Mouse (Mus musculus) CH12.LX (cell line): ENCODE data around the gene Ltb. TPM values are rescaled to one million over a fixed set of nuclear protein-coding genes. Genes with fewer than 3 reads are reported as not detected.

Source experiments
- DNase-seq: peaks from one replicate; pipeline ENCODE4 v3.0.0-alpha.2; 2013; ENCODE audit errors: extremely low read depth
- H3K27ac ChIP-seq: 2 replicates; pipeline ENCODE4 v1.5.1; 2012; ENCODE audit warnings: low read depth, mild to moderate bottlenecking, control low read depth, moderate library complexity; ENCODE audit not compliant: insufficient read depth
- H3K27me3 ChIP-seq: replicated peaks from 2 replicates; pipeline ENCODE3; 2012; ENCODE audit warnings: inconsistent platforms
- H3K36me3 ChIP-seq, 2 experiments: replicated peaks in 1 of 2; 2 replicates each; pipeline versions ENCODE3 to v1.6.1; 2012; ENCODE audit warnings: inconsistent platforms in 1 of 2, low read length in 1 of 2, mild to moderate bottlenecking in 1 of 2, mixed read lengths in 1 of 2, moderate library complexity in 1 of 2; ENCODE audit not compliant: control insufficient read depth in 1 of 2, insufficient read depth in 1 of 2
- H3K4me1 ChIP-seq, 2 experiments: 2 replicates each; pipeline ENCODE4 v1.6.1; 2012; ENCODE audit warnings: inconsistent platforms in 1 of 2, moderate library complexity in 1 of 2; ENCODE audit not compliant: insufficient read depth in 2 of 2, control insufficient read depth in 1 of 2
- H3K4me2 ChIP-seq: 2 replicates; pipeline ENCODE4 v1.6.1; 2012; ENCODE audit warnings: low read depth, mild to moderate bottlenecking, control low read depth; ENCODE audit not compliant: poor library complexity, insufficient read depth, severe bottlenecking
- H3K4me3 ChIP-seq, 3 experiments: fragments of 150-350 bp in 1 of 3; sonication (generic) in 1 of 3; replicated peaks in 1 of 3; 2 replicates each; pipeline versions ENCODE3 to v1.5.1; 2011 to 2012; ENCODE audit warnings: low read depth in 2 of 3, low read length in 2 of 3, mild to moderate bottlenecking in 2 of 3, moderate library complexity in 2 of 3, control low read depth in 1 of 3, improper control_type of control experiment in 1 of 3, inconsistent platforms in 1 of 3, mixed read lengths in 1 of 3; ENCODE audit not compliant: poor library complexity in 1 of 3
- H3K79me2 ChIP-seq: replicated peaks from 2 replicates; pipeline ENCODE4 v1.6.1; 2012; ENCODE audit warnings: mild to moderate bottlenecking, moderate library complexity; ENCODE audit not compliant: control insufficient read depth, poor library complexity, insufficient read depth, severe bottlenecking; ENCODE audit errors: extremely low read depth
- H3K9ac ChIP-seq: 2 replicates; pipeline ENCODE4 v1.6.1; 2012; ENCODE audit warnings: low read depth, mild to moderate bottlenecking, control low read depth, moderate library complexity; ENCODE audit not compliant: insufficient read depth
- H3K9me3 ChIP-seq: replicated peaks from 2 replicates; pipeline ENCODE3; 2012; ENCODE audit warnings: low read length, inconsistent platforms, mixed read lengths
- CHD2 ChIP-seq: IDR thresholded peaks from 2 replicates; pipeline ENCODE4 v1.6.1; 2011; ENCODE audit warnings: low read length, improper control_type of control experiment
- CTCF ChIP-seq, 2 experiments: IDR thresholded peaks in 1 of 2; conservative IDR thresholded peaks in 1 of 2; 2 replicates each; pipeline ENCODE4 v1.5.1; 2011 to 2012; ENCODE audit warnings: low read depth in 2 of 2, low read length in 2 of 2, improper control_type of control experiment in 1 of 2, inconsistent platforms in 1 of 2, mild to moderate bottlenecking in 1 of 2, moderate library complexity in 1 of 2
- E2F4 ChIP-seq: IDR thresholded peaks from 2 replicates; pipeline ENCODE4 v1.6.1; 2011; ENCODE audit warnings: low read depth, low read length, improper control_type of control experiment; ENCODE audit not compliant: insufficient replicate concordance
- EP300 ChIP-seq: IDR thresholded peaks from 2 replicates; pipeline ENCODE4 v1.6.1; 2011; ENCODE audit warnings: low read length, improper control_type of control experiment
- ETS1 ChIP-seq: conservative IDR thresholded peaks from 2 replicates; pipeline ENCODE4 v1.6.1; 2012; ENCODE audit warnings: low read depth, mild to moderate bottlenecking, inconsistent platforms, low read length, improper control_type of control experiment, moderate library complexity
- GABPA ChIP-seq: IDR thresholded peaks from 2 replicates; pipeline ENCODE4 v1.6.1; 2012; ENCODE audit warnings: low read depth, low read length, improper control_type of control experiment, inconsistent platforms; ENCODE audit not compliant: insufficient replicate concordance
- HCFC1 ChIP-seq: IDR thresholded peaks from 2 replicates; pipeline ENCODE4 v1.6.1; 2012; ENCODE audit warnings: low read depth, mild to moderate bottlenecking, inconsistent platforms, low read length, improper control_type of control experiment
- JUN ChIP-seq: IDR thresholded peaks from 2 replicates; pipeline ENCODE4 v1.6.1; 2011; ENCODE audit warnings: low read depth, mild to moderate bottlenecking, low read length, improper control_type of control experiment, moderate library complexity; ENCODE audit not compliant: insufficient read depth
- JUND ChIP-seq: conservative IDR thresholded peaks from 2 replicates; pipeline ENCODE4 v1.6.1; 2011; ENCODE audit warnings: low read depth, low read length, improper control_type of control experiment
- KAT2A ChIP-seq: IDR thresholded peaks from 2 replicates; pipeline ENCODE4 v1.6.1; 2012; ENCODE audit warnings: low read length, improper control_type of control experiment, inconsistent platforms; ENCODE audit not compliant: insufficient replicate concordance
- MAFK ChIP-seq: IDR thresholded peaks from 2 replicates; pipeline ENCODE4 v1.6.1; 2011; ENCODE audit warnings: low read length, improper control_type of control experiment; ENCODE audit not compliant: insufficient replicate concordance
- MAX ChIP-seq: IDR thresholded peaks from 2 replicates; pipeline ENCODE4 v1.6.1; 2011; ENCODE audit warnings: low read length, improper control_type of control experiment
- MEF2A ChIP-seq: IDR thresholded peaks from 2 replicates; pipeline ENCODE4 v1.6.1; 2014; ENCODE audit warnings: low read depth, mild to moderate bottlenecking, inconsistent platforms, low read length, improper control_type of control experiment, borderline replicate concordance
- MXI1 ChIP-seq: IDR thresholded peaks from 2 replicates; pipeline ENCODE4 v1.6.1; 2011; ENCODE audit warnings: mild to moderate bottlenecking, low read depth, low read length, improper control_type of control experiment
- NELFE ChIP-seq: IDR thresholded peaks from 2 replicates; pipeline ENCODE4 v1.6.1; 2011; ENCODE audit warnings: low read depth, low read length, improper control_type of control experiment
- PAX5 ChIP-seq: IDR thresholded peaks from 2 replicates; pipeline ENCODE4 v1.6.1; 2012; ENCODE audit warnings: low read length, inconsistent platforms, mixed read lengths
- POLR2A ChIP-seq: IDR thresholded peaks from 2 replicates; pipeline ENCODE4 v1.6.1; 2011; ENCODE audit warnings: low read depth, mild to moderate bottlenecking, improper control_type of control experiment, low read length
- POLR2AphosphoS2 ChIP-seq: IDR thresholded peaks from 2 replicates; pipeline ENCODE4 v1.6.1; 2011; ENCODE audit warnings: low read depth, low read length, improper control_type of control experiment
- RAD21 ChIP-seq: IDR thresholded peaks from 2 replicates; pipeline ENCODE4 v1.6.1; 2011; ENCODE audit warnings: low read depth, mild to moderate bottlenecking, low read length, improper control_type of control experiment, moderate library complexity
- SIN3A ChIP-seq: IDR thresholded peaks from 2 replicates; pipeline ENCODE4 v1.6.1; 2012; ENCODE audit warnings: low read length, improper control_type of control experiment, inconsistent platforms
- SMC3 ChIP-seq: IDR thresholded peaks from 2 replicates; pipeline ENCODE4 v1.6.1; 2011; ENCODE audit warnings: low read depth, low read length, improper control_type of control experiment
- TBP ChIP-seq: conservative IDR thresholded peaks from 2 replicates; pipeline ENCODE4 v1.6.1; 2011; ENCODE audit warnings: low read depth, low read length, improper control_type of control experiment
- TCF12 ChIP-seq: IDR thresholded peaks from 2 replicates; pipeline ENCODE4 v1.6.1; 2014; ENCODE audit warnings: low read depth, mild to moderate bottlenecking, inconsistent platforms, low read length, improper control_type of control experiment
- UBTF ChIP-seq: IDR thresholded peaks from 2 replicates; pipeline ENCODE4 v1.6.1; 2012; ENCODE audit warnings: low read depth, mild to moderate bottlenecking, inconsistent platforms, low read length, improper control_type of control experiment, moderate library complexity
- USF1 ChIP-seq: IDR thresholded peaks from 2 replicates; pipeline ENCODE4 v1.6.1; 2014; ENCODE audit warnings: low read depth, mild to moderate bottlenecking, inconsistent platforms, low read length, improper control_type of control experiment
- ZNF384 ChIP-seq: IDR thresholded peaks from 2 replicates; pipeline ENCODE4 v1.6.1; 2012; ENCODE audit warnings: low read depth, low read length, improper control_type of control experiment, inconsistent platforms
- dilution Hi-C: fragments of 300-500 bp; cut with MboI; formaldehyde crosslinking; loops from 2 replicates; pipeline ENCODE4 v1.14.3; 2020; ENCODE audit warnings: low sequenced_read_pairs; ENCODE audit not compliant: extremely low pct_unique_long_range_greater_than_20kb, extremely low pct_ligation_motif_present
- in situ Hi-C: fragments of 300-500 bp; cut with MboI; formaldehyde crosslinking; loops from 3 replicates; pipeline ENCODE4 v1.14.3; 2019; ENCODE audit warnings: low sequenced_read_pairs, low pct_ligation_motif_present, low pct_unique_long_range_greater_than_20kb, mixed read lengths
- polyA plus RNA-seq: library from polyadenylated mRNA; unstranded; fragments of >175 nt; gene quantifications from 2 replicates; pipeline ENCODE4 v1.2.1, GENCODE M21; 2012; ENCODE audit warnings: low read depth; ENCODE audit not compliant: insufficient read length
- total RNA-seq, 2 experiments: library from RNA; depleted of rRNA; stranded (reverse); fragments of 300-350 nt in 1 of 2; fragments of >200 nt in 1 of 2; gene quantifications; 2 replicates each; pipeline ENCODE4 v1.2.3; 2012 to 2014

The Ltb gene
- total and polyA plus RNA-seq, 3 experiments, result 150 to 263 (median 234) TPM

- Histone ChIP-seq H3K36me3 (peaks cover 0 to 23% of the 10 kb centered on the region in 2 experiments), H3K4me1 (peaks cover 3 to 38% of the 10 kb centered on the region in 2 experiments), H3K79me2 (peaks cover 26% of the 10 kb centered on the region), H3K4me3 (no peak overlapping the region), H3K4me2 (no peak overlapping the region)
- in situ Hi-C loops (loop anchor here (10.0 kb wide), 1 partner anchor 223 kb away; the partner anchor contains the start of gene Vwa7), dilution Hi-C loops (no loop called here)
- no peak for TF ChIP-seq EP300
- no peak for TF ChIP-seq UBTF
- TF ChIP-seq MEF2A, result no peak
- TF ChIP-seq USF1, result no peak
- no peak for TF ChIP-seq SIN3A
- no peak for TF ChIP-seq CTCF (conservative IDR thresholded peaks at IDR 0.05 in 1 of 2, IDR thresholded peaks at IDR 0.05 in 1 of 2; ENCODE audit: low read depth in 2 of 2, low read length in 2 of 2)
- TF ChIP-seq SMC3, result no peak
- no peak for TF ChIP-seq JUN
- TF ChIP-seq TBP, result no peak
- TF ChIP-seq KAT2A, result no peak
- no peak for TF ChIP-seq ZNF384
- no peak for TF ChIP-seq E2F4
- TF ChIP-seq RAD21, result no peak
- TF ChIP-seq HCFC1, result no peak
- no peak for TF ChIP-seq NELFE
- TF ChIP-seq, all 38 proteins: peak for 0
- DNase-seq, result no peak
- Histone ChIP-seq H3K9me3 (no peaks in the 10 kb centered on the region), H3K9ac (no peak overlapping the region), H3K27me3 (no peaks in the 10 kb centered on the region), H3K27ac (no peak overlapping the region)
These were observed 43.3 kb downstream of the Ltb start for GRCm38 (mm10) chr17:35237504-35237903.

- in situ Hi-C loops, result loop anchor here (10.0 kb wide), 1 partner anchor 225 kb away; the partner anchor contains the start of gene Vwa7
- Histone ChIP-seq H3K9me3 (no peaks in the 10 kb centered on the region), H3K36me3 (peaks cover 12 to 32% of the 10 kb centered on the region in 2 experiments), H3K4me1 (peaks cover 3 to 32% of the 10 kb centered on the region in 2 experiments), H3K27me3 (no peaks in the 10 kb centered on the region), H3K4me3 (no peak overlapping the region), H3K9ac (no peak overlapping the region), H3K4me2 (no peak overlapping the region), H3K27ac (no peak overlapping the region), H3K79me2 (peaks cover 36% of the 10 kb centered on the region)
- dilution Hi-C loops, result no loop called here
- DNase-seq, result no peak
- TF ChIP-seq MEF2A (no peak), MAFK (no peak), JUND (no peak), POLR2A (no peak), GABPA (no peak), HCFC1 (no peak), MXI1 (no peak), CHD2 (no peak), ETS1 (no peak), PAX5 (no peak), ZNF384 (no peak), JUN (no peak), TCF12 (no peak), TBP (no peak), POLR2AphosphoS2 (no peak), KAT2A (no peak), NELFE (no peak), MAX (no peak), RAD21 (no peak)
These were observed 45.5 kb downstream of the Ltb start for GRCm38 (mm10) chr17:35239700-35240099.
